Mouse (Mus musculus): ENCODE results near the gene Tubb4b.
"Not testable (repeated sequence)": the region's sequence is repeated elsewhere in the genome, so short reads cannot be mapped to it uniquely, and the experiment has no call there.

The Tubb4b gene

DNA sequence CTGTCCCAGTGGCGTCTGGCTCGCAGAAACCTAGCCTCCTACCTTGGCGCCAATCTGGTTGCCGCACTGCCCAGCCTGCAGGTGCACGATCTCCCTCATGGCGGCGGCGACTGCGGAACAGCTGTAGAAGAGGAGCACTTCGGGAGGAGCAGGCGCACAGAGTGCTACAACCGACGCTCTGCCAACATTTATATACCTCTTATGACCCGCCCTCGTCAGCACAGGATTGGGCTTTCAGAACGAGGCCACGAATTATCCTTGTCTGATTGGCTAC, at the start of gene Tubb4b:
Tubb4b (minus strand) TSS at position 211 of the 274 bp plus-strand sequence.
- peak; percentile 99 for DNase-seq (ENCODE audit: low spot score)

- DNase-seq (ENCODE audit: low spot score): no peak
These were observed 48.5 kb upstream of the Tubb4b start for GRCm38 (mm10) chr2:25273010-25273409.

DNA sequence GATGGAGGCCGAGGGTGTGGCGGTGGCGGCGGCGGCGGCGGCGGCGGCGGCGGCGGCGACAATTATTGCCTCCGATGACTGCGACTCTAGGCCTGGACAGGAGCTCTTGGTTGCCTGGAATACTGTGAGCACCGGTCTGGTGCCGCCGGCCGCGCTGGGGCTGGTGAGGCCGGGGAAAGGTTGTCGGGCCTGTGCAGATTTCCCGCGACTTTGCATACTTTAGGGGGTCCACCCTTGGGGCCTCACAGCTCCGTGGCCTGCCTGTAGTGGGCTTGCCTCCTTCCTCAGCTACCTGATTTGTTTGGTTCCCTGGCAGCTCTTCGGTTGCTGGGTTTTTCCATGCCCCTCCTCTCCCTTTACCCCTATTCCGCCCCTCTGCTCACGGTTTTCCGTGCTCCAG, 48.0 kb upstream of the Tubb4b start:
- no peak for DNase-seq (ENCODE audit: low spot score)

DNA sequence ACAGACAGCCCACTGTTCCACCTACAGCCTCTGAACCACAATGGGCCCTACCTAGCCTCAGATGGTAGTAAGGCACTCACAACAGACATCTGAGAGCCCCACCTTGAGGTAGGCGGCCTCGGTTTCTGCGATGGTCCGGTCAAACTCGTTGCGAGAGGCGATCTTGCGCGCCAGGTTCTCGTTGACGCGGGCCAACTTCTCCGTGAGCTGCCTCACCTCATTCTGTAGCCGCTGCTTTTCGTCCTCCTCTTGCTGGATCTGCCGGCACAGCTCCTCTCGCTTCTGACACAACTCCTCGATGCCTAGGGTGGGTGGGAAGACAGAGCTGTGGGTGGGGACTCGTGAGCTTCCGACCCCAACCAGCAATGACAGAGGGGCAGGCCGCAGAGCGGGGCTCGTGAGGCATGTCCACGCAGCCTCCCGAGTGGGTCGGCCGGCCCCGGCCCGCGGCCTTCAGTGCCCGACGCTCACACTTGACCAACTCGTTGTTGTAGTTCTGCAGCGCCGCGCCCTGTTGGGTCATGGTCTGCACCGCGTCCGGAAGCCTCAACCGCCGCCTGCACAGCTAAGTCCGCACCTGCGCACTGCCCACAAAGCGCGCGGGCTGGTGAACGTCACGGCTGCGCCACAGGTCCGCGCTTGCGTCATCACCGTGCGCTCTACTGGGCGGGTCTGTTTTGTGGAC, 47.5 kb upstream of the Tubb4b start, which contains the start of the genes Ssna1 and Anapc2:
Ssna1 (minus strand) TSS at position 612 of the 685 bp plus-strand sequence.
Anapc2 (plus strand) TSS at position 652 of the 685 bp plus-strand sequence.
- DNase-seq (ENCODE audit: low spot score): peak; percentile 97

GRCm38 (mm10) chr2:25267746-25268309, 43.3 kb upstream of the Tubb4b start:
- no peak for DNase-seq (ENCODE audit: low spot score)

- no peak for DNase-seq (ENCODE audit: low spot score)
These were observed 42.7 kb upstream of the Tubb4b start for GRCm38 (mm10) chr2:25267241-25267640.

GRCm38 (mm10) chr2:25266720-25267119, 42.2 kb upstream of the Tubb4b start:
- DNase-seq (ENCODE audit: low spot score): no peak

DNA sequence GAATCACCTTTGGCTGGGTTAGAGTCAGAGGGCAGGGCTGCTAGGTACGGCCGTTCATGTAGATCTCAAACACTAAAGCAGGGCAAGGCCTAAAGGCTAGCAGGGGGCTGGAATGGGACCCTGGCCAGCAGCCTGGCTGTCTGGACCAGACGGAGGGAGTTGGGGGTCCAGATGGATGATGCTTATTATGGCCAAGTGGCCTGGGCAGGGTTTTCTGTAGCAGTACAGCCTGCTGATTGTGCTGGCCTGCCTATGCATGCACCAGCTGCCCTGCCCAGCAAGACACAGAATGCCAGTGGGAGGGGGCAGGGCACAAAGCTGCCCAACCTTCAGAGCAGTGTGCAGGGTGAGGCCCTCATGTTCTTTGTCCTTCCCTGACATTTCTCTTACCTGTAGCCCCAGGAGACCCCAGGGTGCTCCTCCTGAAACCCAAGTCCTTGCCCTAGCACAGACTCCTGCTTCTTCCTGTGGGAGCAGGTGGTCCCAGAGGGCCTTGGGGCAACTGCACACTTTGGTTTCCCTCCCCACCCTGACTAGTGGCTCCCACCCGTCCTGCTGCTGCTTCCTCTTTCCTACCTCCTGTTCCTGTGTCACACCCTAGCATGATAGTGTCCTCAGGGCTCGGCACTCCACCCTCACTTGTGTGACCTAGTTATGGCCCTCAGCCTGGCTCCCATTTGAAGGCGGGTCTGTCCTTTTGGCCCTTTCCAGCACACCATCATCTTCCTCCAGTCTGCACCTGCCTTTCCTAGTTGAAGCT, 41.6 kb upstream of the Tubb4b start:
- DNase-seq (ENCODE audit: low spot score): no peak

DNA sequence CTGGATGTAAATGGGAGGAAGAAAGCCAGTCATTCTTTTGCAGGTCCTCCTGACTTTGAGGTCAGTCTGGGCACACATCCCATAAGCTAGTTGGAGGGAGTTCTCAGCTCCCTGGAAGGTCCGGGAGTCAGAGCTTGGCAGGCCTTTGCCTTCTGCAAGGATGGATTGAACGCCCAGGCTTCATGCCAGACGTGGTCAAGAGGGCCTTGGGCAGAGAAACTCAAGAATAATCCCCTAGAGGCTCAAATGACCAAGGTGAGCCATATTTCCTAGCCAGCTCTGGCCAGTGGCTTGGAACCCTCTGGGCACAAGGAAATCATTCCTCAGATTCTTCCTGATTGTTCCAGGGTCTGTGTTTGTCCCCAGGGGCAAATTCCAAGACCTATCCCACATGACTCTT, 40.3 kb upstream of the Tubb4b start:
- DNase-seq (ENCODE audit: low spot score): no peak

- no peak for DNase-seq (ENCODE audit: low spot score)
These were observed 39.8 kb upstream of the Tubb4b start for GRCm38 (mm10) chr2:25264286-25264660.

GRCm38 (mm10) chr2:25263623-25264285, 39.3 kb upstream of the Tubb4b start:
- no peak for DNase-seq (ENCODE audit: low spot score)

GRCm38 (mm10) chr2:25262795-25263622, 38.5 kb upstream of the Tubb4b start:
- peak; percentile 51 for DNase-seq (ENCODE audit: low spot score)

DNA sequence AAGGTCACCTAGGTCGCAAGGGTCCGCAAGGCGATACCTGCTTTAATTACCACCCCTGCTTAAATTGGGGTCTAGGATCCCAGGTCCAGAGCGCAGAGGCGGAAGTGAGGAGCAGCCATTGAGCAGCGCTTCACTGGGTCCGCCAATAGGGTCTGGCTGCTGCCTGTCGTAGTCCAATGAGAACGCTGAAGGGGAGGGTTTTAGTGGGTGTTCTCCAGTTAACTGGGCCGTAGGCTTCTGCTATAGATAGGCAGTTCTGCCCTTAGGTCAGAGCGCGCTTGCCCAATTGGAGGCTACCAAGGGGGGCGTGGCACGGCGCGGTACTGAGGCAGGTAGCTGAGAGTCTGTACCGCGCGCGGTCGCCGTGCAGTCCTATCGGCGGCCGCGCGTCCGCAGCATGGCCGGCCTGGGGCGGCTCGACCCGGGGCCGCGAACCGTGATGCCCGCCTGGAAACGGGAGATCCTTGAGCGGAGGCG, 37.8 kb upstream of the Tubb4b start, which contains the start of gene Tprn:
Tprn (plus strand) TSS at position 328 of the 477 bp plus-strand sequence.
- peak; percentile 95 for DNase-seq (ENCODE audit: low spot score)

GRCm38 (mm10) chr2:25261870-25262269, 37.4 kb upstream of the Tubb4b start:
- DNase-seq (ENCODE audit: low spot score): no peak

DNA sequence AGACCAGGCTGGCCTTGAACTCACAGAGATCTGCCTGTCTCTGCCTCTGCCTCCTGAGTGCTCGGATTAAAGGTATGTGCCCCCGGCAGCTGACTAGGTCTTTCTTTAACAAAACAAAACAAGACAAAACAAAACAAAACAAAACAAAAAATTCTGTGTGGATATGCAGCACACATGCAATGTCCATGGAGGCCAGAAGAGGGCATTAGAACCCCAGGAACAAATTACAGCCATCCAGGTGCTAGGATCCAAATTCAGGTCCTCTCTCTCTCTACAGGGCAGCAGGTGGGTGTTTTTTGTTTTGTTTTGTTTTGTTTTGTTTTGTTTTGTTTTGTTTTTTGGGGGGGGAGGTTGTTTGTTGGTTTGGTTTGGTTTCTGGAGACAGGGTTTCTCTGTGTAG, 34.4 kb upstream of the Tubb4b start:
- peak; percentile 35 for DNase-seq (ENCODE audit: low spot score)

DNA sequence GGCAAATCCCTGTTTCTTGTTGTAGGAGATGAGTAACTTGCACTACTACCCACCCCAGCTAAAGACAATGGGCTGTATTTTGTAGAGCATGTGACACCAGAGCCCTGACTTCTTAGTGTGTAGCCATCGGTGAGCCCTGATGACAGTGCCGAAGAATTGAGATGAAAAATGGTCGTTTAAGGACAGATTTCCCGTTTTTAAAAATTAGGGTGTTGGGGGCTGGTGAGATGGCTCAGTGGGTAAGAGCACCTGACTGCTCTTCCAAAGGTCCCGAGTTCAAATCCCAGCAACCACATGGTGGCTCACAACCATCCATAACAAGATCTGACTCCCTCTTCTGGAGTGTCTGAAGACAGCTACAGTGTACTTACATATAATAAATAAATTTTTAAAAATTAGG, 32.7 kb upstream of the Tubb4b start:
- not testable (repeated sequence) for DNase-seq (ENCODE audit: low spot score)

DNA sequence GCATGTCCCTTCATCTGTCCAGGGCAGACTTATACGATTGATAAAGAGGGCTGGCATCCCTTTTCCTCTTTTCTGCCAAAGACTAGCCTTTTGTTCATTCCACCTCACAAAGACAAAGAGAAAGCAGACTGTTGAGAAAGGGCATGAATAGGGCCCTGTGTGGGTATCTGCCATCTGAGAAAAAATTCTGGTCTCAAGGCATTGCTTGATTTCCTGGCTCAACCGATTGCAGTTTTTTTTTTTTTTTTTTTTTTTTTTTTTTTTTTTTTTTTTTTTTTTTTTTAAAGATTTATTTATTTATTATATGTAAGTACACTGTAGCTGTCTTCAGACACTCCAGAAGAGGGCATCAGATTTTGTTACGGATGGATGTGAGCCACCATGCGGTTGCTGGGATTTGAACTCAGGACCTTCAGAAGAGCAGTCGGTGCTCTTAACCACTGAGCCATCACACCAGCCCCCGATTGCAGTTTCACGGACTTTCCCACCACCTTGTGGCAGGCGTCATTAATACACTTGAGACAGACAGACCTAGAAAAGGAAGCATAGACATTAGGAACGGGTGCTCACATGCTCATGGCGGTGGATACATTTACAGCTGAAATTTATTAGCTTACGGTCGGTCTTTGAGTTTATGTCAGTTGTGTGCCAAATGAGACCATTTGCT, 32.1 kb upstream of the Tubb4b start:
- peak; percentile 73 for DNase-seq (ENCODE audit: low spot score)

DNA sequence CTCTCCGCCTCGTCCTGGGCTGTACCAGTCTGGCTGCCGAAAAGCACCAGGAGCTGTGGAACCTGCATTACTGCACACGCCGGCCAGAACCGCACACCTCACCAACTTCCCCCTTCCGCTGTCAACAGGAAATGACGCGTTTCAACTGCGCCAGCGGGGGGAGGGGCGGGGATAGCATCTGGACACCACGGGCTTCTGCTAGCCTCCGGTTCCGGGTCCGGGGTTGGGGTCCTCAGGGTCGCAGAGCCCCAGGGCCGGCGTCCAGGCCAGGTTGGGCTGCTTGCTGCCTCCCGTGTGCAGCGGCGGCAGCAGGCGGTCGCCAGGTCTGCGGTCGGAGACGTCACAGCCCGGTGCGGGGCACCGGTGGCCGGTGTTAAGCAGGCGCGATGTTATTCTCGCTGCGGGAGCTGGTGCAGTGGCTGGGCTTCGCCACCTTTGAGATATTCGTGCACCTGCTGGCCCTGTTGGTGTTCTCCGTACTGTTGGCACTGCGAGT, 30.8 kb upstream of the Tubb4b start, which contains the start of gene Tmem203:
Tmem203 (plus strand) TSS at position 156 of the 496 bp plus-strand sequence.
- DNase-seq (ENCODE audit: low spot score): peak; percentile 89

GRCm38 (mm10) chr2:25252331-25252730, 27.8 kb upstream of the Tubb4b start:
- no peak for DNase-seq (ENCODE audit: low spot score)

GRCm38 (mm10) chr2:25246183-25247072, 21.9 kb upstream of the Tubb4b start, which contains the start of gene AL732309.1:
Gene AL732309.1, minus strand, starts transcription at chr2:25246863.
- no peak for DNase-seq (ENCODE audit: low spot score)
